In genomic region chrX:53055771-53056170, GRCm38 (mm10) we compare ENCODE assay signal across 8 mouse cellular contexts.
DNase-seq lines count a peak whose midpoint lies in the region; ATAC-seq and TF ChIP-seq lines count a peak whose summit lies in the region.

No protein-coding gene starts in this region.

- no peak overlapping the region; the same call in 1 of the 2 replicates for H3K27ac ChIP-seq in heart, adult 2 months
- H3K27ac ChIP-seq in hindbrain, embryonic 15.5 days (replicated peaks) = no peak overlapping the region

- H3K79me2 ChIP-seq in heart, adult 2 months (replicated peaks; ENCODE audit: control insufficient read depth, insufficient read depth, low read length) = no peaks in the 10 kb centered on the region

- no peak for TF ChIP-seq CTCF in heart, adult 2 months (IDR thresholded peaks at IDR 0.05)

- no peaks in the 10 kb centered on the region for H3K9me3 ChIP-seq in hindbrain, embryonic 15.5 days

- H3K4me1 ChIP-seq in heart, adult 2 months (ENCODE audit: control insufficient read depth, insufficient read depth, low read length) = peaks cover 4% of the 10 kb centered on the region
- peaks cover 4% of the 10 kb centered on the region; the same call in 1 of the 2 replicates for H3K4me1 ChIP-seq in hindbrain, embryonic 15.5 days (replicated peaks)

- no peak for ATAC-seq in hindbrain, embryonic 15.5 days (ENCODE audit: low FRiP score, low read depth)

- peak overlapping the region; percentile 77 for H3K4me2 ChIP-seq in hindbrain, embryonic 15.5 days

- TF ChIP-seq EP300 in heart, adult 2 months (IDR thresholded peaks at IDR 0.05; ENCODE audit: insufficient read depth, low read depth, low read length) = no peak

- no peaks in the 10 kb centered on the region for H3K36me3 ChIP-seq in heart, adult 2 months (ENCODE audit: control insufficient read depth, insufficient read depth, low read length)
- H3K36me3 ChIP-seq in hindbrain, embryonic 15.5 days = no peaks in the 10 kb centered on the region

- no peak overlapping the region for H3K9ac ChIP-seq in heart, adult 2 months (ENCODE audit: low read depth, low read length)
- no peak overlapping the region for H3K9ac ChIP-seq in hindbrain, embryonic 15.5 days

- TF ChIP-seq POLR2A in heart, adult 2 months (IDR thresholded peaks at IDR 0.05; ENCODE audit: insufficient read depth, low read depth, low read length) = no peak

- DNase-seq in heart, adult 2 months = peak; percentile 15 to 28
- DNase-seq in heart, adult 9 months (ENCODE audit: low spot score in 2 of 2) = no peak
- peak; percentile 38 for DNase-seq in embryo, embryonic 11 days
- peak; percentile 26 for DNase-seq in lung, postnatal 36 days
- no peak for DNase-seq in cerebellum, adult 9-10 months
- DNase-seq in T-cell, adult 2 months (ENCODE audit: low spot score) = no peak
- no peak for DNase-seq in layer of hippocampus, postnatal 14 days (ENCODE audit: low spot score in 2 of 2)

- peak overlapping the region; percentile 48 for H3K4me3 ChIP-seq in heart, adult 2 months
- H3K4me3 ChIP-seq in hindbrain, embryonic 15.5 days = peak overlapping the region; percentile 49

- no peaks in the 10 kb centered on the region for H3K27me3 ChIP-seq in heart, adult 2 months (ENCODE audit: control insufficient read depth, insufficient read depth, low read length)
- H3K27me3 ChIP-seq in hindbrain, embryonic 15.5 days = peaks cover 14% of the 10 kb centered on the region; the same call in 1 of the 2 replicates

- intact Hi-C loops in heart, adult 2 months (cut with DNase I) = loop anchor here (2.0 to 10.0 kb wide), 2 partner anchors 63 to 179 kb away; no protein-coding TSS in a partner anchor

- 20% methylated on average over 9 of the region's 9 CpGs for WGBS in heart, adult 2 months
- 18% methylated on average over 9 of the region's 9 CpGs for WGBS in hindbrain, embryonic 15.5 days

Comparison
In these comparisons a context has a peak if more than half of its experiments do, and no peak if none do; other contexts are left out.
1. DNase-seq: peak in heart, adult 2 months (2 of 2), embryo, embryonic 11 days (single experiment) and lung, postnatal 36 days (single experiment); none in heart, adult 9 months (0 of 2), cerebellum, adult 9-10 months (single experiment), T-cell, adult 2 months (single experiment) and layer of hippocampus, postnatal 14 days (0 of 2).